Mouse (Mus musculus): Measurements from ENCODE around the gene Pde12. TPM values are rescaled to one million over a fixed set of nuclear protein-coding genes. Genes with fewer than 3 reads are reported as not detected.

The Pde12 gene
- polyA plus RNA-seq, 1 experiment from 2014 or later = 6.4 TPM

GRCm38 (mm10) chr14:26626605-26627140 is 43.0 kb downstream of the Pde12 start:
- Histone ChIP-seq H3K27ac (peak overlapping the region; percentile 81), H3K4me3 (ENCODE audit: inconsistent target) (no peak overlapping the region), H3K79me2 (ENCODE audit: inconsistent target) (peaks cover 6% of the 10 kb centered on the region; the same call in 1 of the 2 replicates), H3K36me3 (ENCODE audit: inconsistent target) (peaks cover 52% of the 10 kb centered on the region; the same call in 1 of the 2 replicates)
- WGBS (ENCODE audit: missing documents) = 7% methylated on average over 5 of the region's 5 CpGs

- Histone ChIP-seq H3K27ac (no peak overlapping the region), H3K4me3 (ENCODE audit: inconsistent target) (no peak overlapping the region), H3K79me2 (ENCODE audit: inconsistent target) (peaks cover 6% of the 10 kb centered on the region; the same call in 1 of the 2 replicates), H3K36me3 (ENCODE audit: inconsistent target) (peaks cover 47% of the 10 kb centered on the region)
- WGBS (ENCODE audit: missing documents) = 83% methylated on average over 4 of the region's 4 CpGs
Observed at GRCm38 (mm10) chr14:26625301-26625700, 44.4 kb downstream of the Pde12 start.

GRCm38 (mm10) chr14:26610689-26611088 is 59.0 kb downstream of the Pde12 start:
- Histone ChIP-seq H3K27ac (no peak overlapping the region), H3K79me2 (ENCODE audit: inconsistent target) (no peaks in the 10 kb centered on the region), H3K4me3 (ENCODE audit: inconsistent target) (no peak overlapping the region), H3K36me3 (ENCODE audit: inconsistent target) (peaks cover 52% of the 10 kb centered on the region)
- WGBS (ENCODE audit: missing documents) = 25% methylated on average over 4 of the region's 4 CpGs

Other genes starting within 250 kb of the Pde12 start
- 43.3 to 119 TPM (median 48.0 TPM) in 3 replicates for gene Slmap, start 135.0 kb downstream of the Pde12 start, polyA plus RNA-seq (2018)
- 25.6 to 30.5 TPM (median 28.1 TPM) in 3 replicates for gene Dennd6a, start 96.0 kb downstream of the Pde12 start, polyA plus RNA-seq (2018)
- 146 to 281 TPM (median 200 TPM) in 3 replicates for gene Arf4, start 31.8 kb downstream of the Pde12 start, polyA plus RNA-seq (2018)
- gene Dnah12, start 23.4 kb upstream of the Pde12 start, polyA plus RNA-seq (2018) = 0.20 TPM in 1 of 3 replicates, not detected in the others
- not detected in 3 replicates for gene Asb14, start 224.7 kb upstream of the Pde12 start, polyA plus RNA-seq (2018)